17 mouse cellular contexts compared by ENCODE assay signal in genomic region chr3:69461956-69462355, GRCm38 (mm10).
"Had no signal": no experiment of that assay in that cellular context is flagged by ENCODE, and none has a peak within 500 bp of the region (broad histone marks: within the 10 kb centered on the region; RNA-seq: fewer than 3 reads in every experiment).

No protein-coding gene starts in this region.

- H3K27ac ChIP-seq: intestine, embryonic 15.5 days; kidney, embryonic 15.5 days; left cerebral cortex, adult 2 months; liver, embryonic 13.5 days; macrophage; midbrain, embryonic 13.5 days; stomach, postnatal 0 days had no signal

- H3K36me3 ChIP-seq: intestine, embryonic 15.5 days; kidney, embryonic 15.5 days; liver, embryonic 13.5 days; midbrain, embryonic 13.5 days had no signal

- H3K9ac ChIP-seq: intestine, embryonic 15.5 days; kidney, embryonic 15.5 days; liver, embryonic 13.5 days; midbrain, embryonic 13.5 days had no signal

- H3K4me2 ChIP-seq: intestine, embryonic 15.5 days; kidney, embryonic 15.5 days; liver, embryonic 13.5 days; midbrain, embryonic 13.5 days had no signal

- H3K4me3 ChIP-seq: intestine, embryonic 15.5 days; kidney, embryonic 15.5 days; left cerebral cortex, adult 2 months; liver, embryonic 13.5 days; midbrain, embryonic 13.5 days had no signal

- H3K4me1 ChIP-seq: intestine, embryonic 15.5 days; kidney, embryonic 15.5 days; liver, embryonic 13.5 days; midbrain, embryonic 13.5 days had no signal

- H3K9me3 ChIP-seq: intestine, embryonic 15.5 days; kidney, embryonic 15.5 days; liver, embryonic 13.5 days; midbrain, embryonic 13.5 days had no signal

- DNase-seq: kidney, adult 11 months; kidney, adult 8-10 months; kidney, postnatal 10 days; kidney, postnatal 36 days; layer of hippocampus, postnatal 36 days; liver, embryonic 13.5 days; right cerebral cortex, postnatal 14 days; right cerebral cortex, postnatal 4 days; thymus, adult 18-20 months; thymus, postnatal 36 days had no signal

- ATAC-seq: intestine, embryonic 15.5 days; midbrain, embryonic 13.5 days; midbrain, embryonic 16.5 days had no signal

- H3K27me3 ChIP-seq: intestine, embryonic 15.5 days; kidney, embryonic 15.5 days; liver, embryonic 13.5 days; midbrain, embryonic 13.5 days had no signal
